Mouse (Mus musculus) E14TG2a.4 (cell line): ENCODE data around the gene C1qtnf9.
A peak's percentile ranks its signal among the peaks of the same experiment; 100 is the strongest.

ENCODE experiments used
- H3K27me3 ChIP-seq: 2 replicates; pipeline ENCODE4 v1.6.1; 2014; ENCODE audit warnings: low read length, control low read depth; ENCODE audit not compliant: insufficient read depth
- H3K36me3 ChIP-seq: 2 replicates; pipeline ENCODE4 v1.6.1; 2014; ENCODE audit warnings: low read length, control low read depth; ENCODE audit not compliant: insufficient read depth
- H3K4me1 ChIP-seq: replicated peaks from 2 replicates; pipeline ENCODE4 v1.6.1; 2014; ENCODE audit warnings: low read depth, low read length, control low read depth
- H3K4me3 ChIP-seq: replicated peaks from 2 replicates; pipeline ENCODE4 v1.5.1; 2014; ENCODE audit warnings: mild to moderate bottlenecking, low read length
- H3K9me3 ChIP-seq: 2 replicates; pipeline ENCODE4 v1.6.1; 2014; ENCODE audit warnings: low read length, control low read depth
- CTCF ChIP-seq: conservative IDR thresholded peaks from 2 replicates; pipeline ENCODE4 v1.5.1; 2014; ENCODE audit warnings: low read length
- NANOG ChIP-seq: IDR thresholded peaks from 2 replicates; pipeline ENCODE4 v1.6.1; 2014; ENCODE audit warnings: borderline replicate concordance, low read length, mixed read lengths
- POU5F1 ChIP-seq: IDR thresholded peaks from 2 replicates; pipeline ENCODE4 v1.6.1; 2014; ENCODE audit warnings: low read length, borderline replicate concordance

C1qtnf9 gene

DNA sequence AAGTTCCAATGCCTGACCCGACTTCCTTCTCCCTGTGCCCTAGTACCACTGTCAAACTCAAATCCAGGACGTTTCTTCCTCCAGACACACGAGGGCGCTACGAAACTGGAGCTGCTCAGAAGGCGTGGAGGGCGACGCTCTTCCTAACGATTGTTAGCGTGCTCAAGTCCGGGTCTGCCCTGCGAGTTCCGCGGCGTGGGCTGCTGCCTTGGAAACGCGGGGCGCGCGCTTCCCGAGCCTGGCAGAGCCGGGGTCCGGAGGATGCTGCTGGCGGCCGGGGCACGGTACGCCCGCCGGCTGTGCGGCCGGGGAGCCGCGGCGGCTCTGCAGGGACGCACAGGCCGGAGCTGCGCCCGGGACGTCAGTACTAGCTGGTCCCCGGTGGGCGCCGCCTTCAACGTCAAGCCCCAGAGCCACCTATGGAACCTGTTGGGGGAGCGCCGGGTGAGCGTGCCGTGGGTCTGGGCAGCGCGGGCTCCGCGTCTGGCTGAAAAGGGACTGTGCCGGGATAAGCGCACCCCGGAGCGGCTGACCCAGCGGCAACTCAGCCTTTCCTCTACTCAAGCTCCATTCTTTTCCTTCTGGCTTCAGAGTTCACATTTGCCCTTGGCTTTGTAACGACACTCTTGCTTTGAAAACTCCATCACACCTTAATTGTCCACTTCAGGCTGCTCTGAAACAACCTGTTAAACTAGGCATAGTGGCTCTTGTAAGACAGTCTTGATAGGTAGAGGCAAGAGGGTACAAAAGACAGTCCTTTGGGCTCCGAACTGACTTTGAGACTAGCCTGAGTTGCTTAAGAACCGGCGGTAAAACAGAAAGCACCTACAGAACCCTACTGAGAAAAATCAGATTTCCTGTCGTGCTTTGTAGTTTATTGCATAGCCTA, 16.7 kb downstream of the C1qtnf9 start, which contains the start of gene Mipep:
Gene Mipep, plus strand, starts transcription at position 147 of the 889 bp plus-strand sequence.
- peaks cover 24% of the 10 kb centered on the region for H3K4me1 ChIP-seq
- no peak for TF ChIP-seq POU5F1
- TF ChIP-seq CTCF: peak; percentile 57
- peaks cover 25% of the 10 kb centered on the region for H3K36me3 ChIP-seq
- peaks cover 10% of the 10 kb centered on the region for H3K27me3 ChIP-seq
- no peaks in the 10 kb centered on the region for H3K9me3 ChIP-seq
- peak within 1 kb of the TSS; percentile 88 for H3K4me3 ChIP-seq

DNA sequence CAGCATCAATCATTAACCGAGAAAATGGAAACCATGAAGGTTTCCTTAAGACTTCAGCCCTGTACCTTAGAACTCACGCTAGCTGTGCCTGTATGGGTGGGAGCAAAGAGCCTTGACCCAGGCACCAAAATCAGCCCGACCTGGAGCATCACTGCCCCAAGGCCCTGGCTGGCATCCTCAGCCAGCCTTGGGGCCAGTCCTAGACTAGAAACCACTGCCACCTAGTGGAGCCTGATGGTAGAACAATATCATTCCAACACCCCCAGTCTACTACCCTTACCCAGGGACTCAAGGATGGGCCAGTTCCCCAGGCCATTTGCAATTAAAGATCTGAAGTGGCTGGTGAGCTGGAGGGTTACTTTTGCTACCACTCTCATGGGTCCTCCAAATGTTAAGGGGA, 22.2 kb downstream of the C1qtnf9 start:
- TF ChIP-seq NANOG: no peak
- peak; percentile 60 for TF ChIP-seq CTCF
- no peaks in the 10 kb centered on the region for H3K9me3 ChIP-seq
- H3K4me1 ChIP-seq: peaks cover 5% of the 10 kb centered on the region
- H3K36me3 ChIP-seq: peaks cover 53% of the 10 kb centered on the region
- no peak overlapping the region for H3K4me3 ChIP-seq
- H3K27me3 ChIP-seq: no peaks in the 10 kb centered on the region

DNA sequence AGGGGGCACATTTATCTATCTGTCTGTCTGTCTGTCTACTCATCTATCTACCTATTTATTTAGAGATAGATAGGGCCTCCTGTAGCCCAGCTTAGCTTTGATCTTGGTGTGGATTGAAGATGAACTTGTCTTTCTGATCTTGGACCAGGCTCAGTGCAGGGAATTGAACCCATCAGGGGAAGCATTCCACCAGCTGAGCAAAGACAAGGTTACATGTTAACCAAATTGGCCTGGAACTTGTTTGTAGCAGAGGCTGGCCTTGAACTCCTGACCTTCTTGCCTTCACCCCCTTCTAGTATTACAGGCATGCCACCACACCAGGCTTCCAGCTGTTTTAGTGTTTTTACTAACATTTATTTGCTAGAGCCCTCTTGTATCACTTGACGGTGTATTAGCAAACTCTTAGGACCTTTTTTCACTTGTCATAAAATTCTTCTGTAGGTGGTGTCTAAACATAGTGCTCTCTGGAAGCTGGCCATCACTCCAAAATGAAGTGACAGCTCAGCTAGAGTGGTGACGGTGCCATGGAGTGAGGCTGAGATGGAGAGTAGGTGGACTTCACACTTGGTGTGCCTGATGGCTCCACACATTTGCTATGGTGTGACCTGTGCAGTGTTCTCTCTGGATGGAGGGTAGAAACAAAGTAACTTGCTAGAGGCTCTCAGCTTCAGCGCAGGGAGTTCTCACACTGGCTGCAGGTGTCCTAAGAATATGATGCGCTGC, 28.8 kb downstream of the C1qtnf9 start:
- no peaks in the 10 kb centered on the region for H3K27me3 ChIP-seq
- H3K36me3 ChIP-seq: peaks cover 57% of the 10 kb centered on the region
- H3K4me1 ChIP-seq: no peaks in the 10 kb centered on the region
- H3K9me3 ChIP-seq: no peaks in the 10 kb centered on the region
- H3K4me3 ChIP-seq: no peak overlapping the region
- TF ChIP-seq CTCF: no peak
- TF ChIP-seq POU5F1: no peak
- TF ChIP-seq NANOG: no peak

DNA sequence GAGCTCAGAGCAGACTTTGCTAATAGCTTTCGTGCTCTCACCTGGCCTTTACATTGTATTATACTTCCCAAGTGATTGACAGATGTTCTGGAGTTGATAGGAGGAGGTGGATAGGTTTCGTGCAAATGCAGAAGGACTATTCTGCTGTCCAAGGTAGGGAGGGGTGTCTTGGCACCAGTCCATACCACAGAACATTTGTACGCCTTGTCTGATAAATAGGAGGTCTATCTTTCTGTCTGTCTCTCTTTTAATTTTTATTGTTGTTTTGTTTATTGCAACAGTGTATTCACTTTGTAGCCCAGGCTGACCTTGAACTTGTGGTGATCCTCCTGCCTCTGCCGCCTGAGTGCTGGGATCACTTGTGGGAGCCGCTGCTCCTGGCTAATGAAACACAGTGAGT, 29.7 kb downstream of the C1qtnf9 start:
- H3K36me3 ChIP-seq: peaks cover 57% of the 10 kb centered on the region
- TF ChIP-seq POU5F1 (no peak), NANOG (no peak), CTCF (no peak)
- no peaks in the 10 kb centered on the region for H3K27me3 ChIP-seq
- no peaks in the 10 kb centered on the region; the same call in 1 of the 2 replicates for H3K4me1 ChIP-seq
- H3K4me3 ChIP-seq: no peak overlapping the region
- no peaks in the 10 kb centered on the region for H3K9me3 ChIP-seq

DNA sequence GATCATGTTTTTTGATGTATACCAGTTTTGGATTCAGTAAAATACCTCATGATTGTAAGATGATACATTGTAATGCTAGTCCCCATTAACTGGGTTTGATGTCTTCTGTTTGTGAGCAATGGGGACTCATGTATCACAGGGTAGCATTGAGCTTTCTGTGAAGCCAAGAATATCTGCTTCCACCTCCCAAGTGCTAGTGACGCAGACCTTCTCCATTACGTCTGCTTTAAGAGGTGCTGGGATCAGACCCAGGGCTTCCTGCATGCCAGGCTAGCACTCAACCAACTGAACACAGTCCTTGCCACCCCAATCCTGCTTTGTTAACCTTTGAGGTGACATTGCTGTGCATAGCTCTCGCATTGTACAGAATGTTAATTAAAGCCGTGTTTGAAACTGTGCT, 30.8 kb downstream of the C1qtnf9 start:
- TF ChIP-seq CTCF (no peak), NANOG (no peak), POU5F1 (no peak)
- H3K9me3 ChIP-seq: no peaks in the 10 kb centered on the region
- peaks cover 5% of the 10 kb centered on the region for H3K4me1 ChIP-seq
- H3K27me3 ChIP-seq: no peaks in the 10 kb centered on the region
- no peak overlapping the region for H3K4me3 ChIP-seq
- peaks cover 68% of the 10 kb centered on the region for H3K36me3 ChIP-seq

DNA sequence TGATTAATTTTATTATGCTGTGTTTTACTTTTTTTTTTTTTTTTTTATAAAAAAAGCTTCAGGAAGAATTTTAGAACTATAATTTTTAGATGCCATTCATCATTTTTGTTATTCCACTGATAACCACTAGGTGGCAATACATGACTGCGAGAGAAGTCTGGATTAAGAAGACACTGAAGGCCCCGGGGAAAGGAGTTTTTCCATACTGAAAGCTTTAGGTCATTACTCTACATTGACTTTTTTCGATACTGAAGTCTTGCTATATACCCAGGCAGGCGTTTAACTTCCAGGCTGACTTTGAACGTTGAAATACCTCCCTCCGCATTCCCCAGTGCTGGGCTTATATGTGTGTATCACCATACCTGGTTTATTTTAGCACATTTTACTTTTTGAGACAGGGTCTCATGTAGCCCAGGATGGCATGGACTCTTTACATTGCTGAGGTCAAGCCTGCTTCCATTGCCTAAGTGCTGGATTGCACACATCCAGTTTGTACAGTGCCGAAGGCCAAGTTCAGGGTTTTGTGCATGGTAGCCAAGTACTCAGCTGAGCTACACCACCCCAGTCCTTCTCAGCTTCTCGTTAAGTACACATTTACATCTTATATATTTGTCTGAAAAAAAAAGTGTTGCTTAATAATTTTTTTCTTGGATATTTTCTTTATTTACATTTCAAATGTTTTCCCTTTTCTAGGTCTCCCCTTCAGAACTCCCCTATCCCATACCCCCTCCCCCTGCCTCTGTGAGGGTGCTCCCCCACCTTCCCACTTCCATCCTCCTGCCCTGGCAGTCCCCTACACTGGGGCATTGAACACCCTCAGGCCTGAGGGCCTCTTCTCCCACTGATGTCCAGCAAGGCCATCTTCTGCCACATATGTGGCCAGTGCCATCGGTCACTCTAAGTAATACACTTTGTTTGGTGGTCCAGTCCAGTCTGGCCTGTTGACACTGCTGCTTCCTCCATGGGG, 32.1 kb downstream of the C1qtnf9 start:
- Histone ChIP-seq H3K9me3 (no peaks in the 10 kb centered on the region), H3K4me3 (no peak overlapping the region), H3K36me3 (peaks cover 73% of the 10 kb centered on the region), H3K27me3 (no peaks in the 10 kb centered on the region), H3K4me1 (peaks cover 10% of the 10 kb centered on the region)
- TF ChIP-seq CTCF (peak; percentile 61), POU5F1 (no peak), NANOG (no peak)

DNA sequence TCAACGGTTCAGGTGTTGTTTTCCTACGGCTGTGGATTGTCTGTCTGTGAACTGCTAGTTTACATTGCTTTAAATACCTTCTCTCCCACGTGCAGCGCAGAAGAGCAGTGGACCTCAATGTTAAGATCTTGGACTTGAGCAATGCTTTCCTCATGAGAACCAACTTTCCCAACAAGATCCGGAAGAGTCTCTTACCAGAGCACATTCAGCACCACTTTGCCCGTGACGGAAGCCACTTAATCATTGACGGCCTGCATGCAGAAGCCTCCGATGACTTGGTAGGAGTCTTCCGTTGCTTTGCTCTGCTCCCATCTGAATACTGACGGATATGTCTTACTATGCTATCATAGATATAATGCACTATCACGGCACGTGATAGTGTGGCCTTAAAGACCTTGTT, 34.1 kb downstream of the C1qtnf9 start:
- H3K27me3 ChIP-seq: no peaks in the 10 kb centered on the region
- H3K36me3 ChIP-seq: peaks cover 73% of the 10 kb centered on the region
- H3K4me3 ChIP-seq: no peak overlapping the region
- peaks cover 10% of the 10 kb centered on the region for H3K4me1 ChIP-seq
- TF ChIP-seq POU5F1 (no peak), CTCF (no peak), NANOG (no peak)
- H3K9me3 ChIP-seq: no peaks in the 10 kb centered on the region

DNA sequence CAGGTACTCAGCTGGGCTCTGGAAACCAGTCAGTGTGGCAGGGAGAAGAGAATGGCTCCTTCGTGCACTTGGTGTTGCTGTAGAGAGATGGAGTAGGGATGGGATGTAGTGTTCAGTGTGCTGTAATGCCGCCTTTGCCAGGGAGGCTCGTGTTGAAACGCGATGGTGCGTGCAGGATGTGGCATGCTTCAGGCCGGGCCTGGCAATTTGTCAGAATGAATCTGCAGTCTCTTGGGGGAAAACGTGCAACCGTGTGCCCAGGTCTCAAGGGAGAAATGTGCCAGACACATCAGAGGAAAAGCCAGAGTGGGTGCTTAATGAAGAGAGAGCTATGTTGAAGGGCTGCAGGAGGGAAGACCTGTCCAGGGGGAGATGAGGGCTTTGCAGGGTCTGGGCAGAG, 37.0 kb downstream of the C1qtnf9 start:
- Histone ChIP-seq H3K9me3 (no peaks in the 10 kb centered on the region), H3K27me3 (no peaks in the 10 kb centered on the region), H3K4me1 (peaks cover 15% of the 10 kb centered on the region), H3K4me3 (no peak overlapping the region), H3K36me3 (peaks cover 59% of the 10 kb centered on the region)
- TF ChIP-seq POU5F1 (no peak), CTCF (no peak), NANOG (no peak)
